Mouse (Mus musculus): ENCODE data around the gene Amdhd2.

DNA sequence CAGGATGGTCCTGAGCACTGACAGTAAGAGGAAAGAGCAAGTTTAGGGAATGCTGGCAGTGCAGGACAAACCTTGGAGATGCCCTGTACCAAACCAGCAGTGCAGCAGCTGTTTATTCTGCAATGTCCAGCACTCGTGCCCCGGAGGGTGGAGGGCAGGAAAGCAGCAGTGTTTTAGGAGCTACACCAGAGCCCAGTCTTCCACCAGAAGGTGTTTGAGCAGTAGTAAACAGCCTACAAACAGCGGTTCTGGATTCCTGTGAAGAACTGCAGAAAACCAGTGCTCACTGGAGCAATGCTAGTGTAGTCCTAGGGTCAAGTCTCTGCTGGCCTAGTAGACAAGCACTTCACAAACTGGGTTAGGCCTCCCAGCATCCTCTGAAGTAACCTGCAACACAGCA lies 10.7 kb upstream of the Amdhd2 start:
- no peak for TF ChIP-seq POLR2A (IDR thresholded peaks at IDR 0.05; ENCODE audit: control insufficient read depth, extremely low read depth, insufficient read depth, low read length, poor library complexity)
- TF ChIP-seq CTCF (IDR thresholded peaks at IDR 0.05; ENCODE audit: borderline replicate concordance, control insufficient read depth, extremely low read depth, insufficient read depth, low read length, poor library complexity): no peak
